Mouse (Mus musculus) MEL (cell line): ENCODE measurements around the gene Nudt9. TPM values are rescaled to one million over a fixed set of nuclear protein-coding genes. Genes with fewer than 3 reads are reported as not detected.

Experiments used
- DNase-seq: peaks from one replicate; pipeline ENCODE4 v3.0.0; 2011; ENCODE audit warnings: low read depth, low spot score
- H3K27ac ChIP-seq: 2 replicates; pipeline ENCODE4 v1.5.1; 2012; ENCODE audit warnings: low read depth, mild to moderate bottlenecking, control low read depth, low read length, moderate library complexity; ENCODE audit not compliant: control insufficient read depth
- H3K27me3 ChIP-seq, 2 experiments: fragments of 150-350 bp in 1 of 2; sonication (generic) in 1 of 2; 2 replicates each; pipeline ENCODE4 v1.6.1; 2012; ENCODE audit warnings: low read length in 2 of 2, mild to moderate bottlenecking in 2 of 2, improper control_type of control experiment in 1 of 2, moderate library complexity in 1 of 2; ENCODE audit not compliant: insufficient read depth in 2 of 2, control insufficient read depth in 1 of 2
- H3K36me3 ChIP-seq, 2 experiments: 2 replicates each; pipeline ENCODE4 v1.6.1; 2012 to 2014; ENCODE audit warnings: low read length in 2 of 2, improper control_type of control experiment in 1 of 2, inconsistent platforms in 1 of 2, mild to moderate bottlenecking in 1 of 2; ENCODE audit not compliant: insufficient read depth in 2 of 2, control insufficient read depth in 1 of 2
- H3K4me1 ChIP-seq, 2 experiments: fragments of 150-350 bp in 1 of 2; sonication (generic) in 1 of 2; 2 replicates each; pipeline ENCODE4 v1.6.1; 2012; ENCODE audit warnings: low read length in 2 of 2, improper control_type of control experiment in 1 of 2, mild to moderate bottlenecking in 1 of 2; ENCODE audit not compliant: insufficient read depth in 2 of 2, control insufficient read depth in 1 of 2
- H3K4me3 ChIP-seq, 2 experiments: fragments of 150-350 bp in 1 of 2; sonication (generic) in 1 of 2; 2 replicates each; pipeline ENCODE4 v1.5.1; 2012; ENCODE audit warnings: low read depth in 2 of 2, low read length in 2 of 2, mild to moderate bottlenecking in 2 of 2, moderate library complexity in 2 of 2, control low read depth in 1 of 2, improper control_type of control experiment in 1 of 2; ENCODE audit not compliant: control insufficient read depth in 1 of 2, insufficient read depth in 1 of 2
- H3K79me2 ChIP-seq: 2 replicates; pipeline ENCODE4 v1.6.1; 2012; ENCODE audit warnings: mild to moderate bottlenecking, low read length, moderate library complexity; ENCODE audit not compliant: control insufficient read depth, poor library complexity, insufficient read depth
- H3K9ac ChIP-seq: 2 replicates; pipeline ENCODE4 v1.6.1; 2012; ENCODE audit warnings: low read depth, mild to moderate bottlenecking, control low read depth, low read length, moderate library complexity; ENCODE audit not compliant: control insufficient read depth, poor library complexity, severe bottlenecking
- H3K9me3 ChIP-seq: fragments of 150-350 bp; sonication (generic); replicated peaks from 2 replicates; pipeline ENCODE4 v1.6.1; 2012; ENCODE audit warnings: mild to moderate bottlenecking, low read length, improper control_type of control experiment, moderate library complexity; ENCODE audit not compliant: insufficient read depth
- BHLHE40 ChIP-seq: IDR thresholded peaks from 2 replicates; pipeline ENCODE4 v1.6.1; 2012; ENCODE audit warnings: low read depth, mild to moderate bottlenecking, inconsistent platforms, low read length, improper control_type of control experiment, borderline replicate concordance
- CHD1 ChIP-seq: IDR thresholded peaks from 2 replicates; pipeline ENCODE4 v1.6.1; 2012; ENCODE audit warnings: low read depth, mild to moderate bottlenecking, inconsistent platforms, low read length, improper control_type of control experiment
- CTCF ChIP-seq, 3 experiments: IDR thresholded peaks in 2 of 3; conservative IDR thresholded peaks in 1 of 3; 2 replicates each; pipeline ENCODE4 v1.5.1; 2011 to 2012; ENCODE audit warnings: low read length in 3 of 3, low read depth in 2 of 3, mild to moderate bottlenecking in 2 of 3, improper control_type of control experiment in 1 of 3, inconsistent platforms in 1 of 3, mixed read lengths in 1 of 3, moderate library complexity in 1 of 3; ENCODE audit not compliant: control insufficient read depth in 1 of 3, insufficient read depth in 1 of 3, poor library complexity in 1 of 3, severe bottlenecking in 1 of 3
- E2F4 ChIP-seq: IDR thresholded peaks from 2 replicates; pipeline ENCODE4 v1.6.1; 2011; ENCODE audit warnings: low read depth, low read length, improper control_type of control experiment, borderline replicate concordance
- ELF1 ChIP-seq: IDR thresholded peaks from 2 replicates; pipeline ENCODE4 v1.6.1; 2014; ENCODE audit warnings: low read depth, mild to moderate bottlenecking, inconsistent platforms, low read length, improper control_type of control experiment, moderate library complexity
- ETS1 ChIP-seq: IDR thresholded peaks from 2 replicates; pipeline ENCODE4 v1.6.1; 2012; ENCODE audit warnings: low read depth, mild to moderate bottlenecking, inconsistent platforms, low read length, improper control_type of control experiment, moderate library complexity
- GATA1 ChIP-seq: IDR thresholded peaks from 2 replicates; pipeline ENCODE4 v1.6.1; 2011; ENCODE audit warnings: low read depth, low read length, improper control_type of control experiment
- JUND ChIP-seq: IDR thresholded peaks from 2 replicates; pipeline ENCODE4 v1.6.1; 2011; ENCODE audit warnings: low read depth, mild to moderate bottlenecking, improper control_type of control experiment, low read length
- KAT2A ChIP-seq: conservative IDR thresholded peaks from 2 replicates; pipeline ENCODE4 v1.6.1; 2012; ENCODE audit warnings: low read depth, low read length, improper control_type of control experiment, inconsistent platforms
- MAFK ChIP-seq: IDR thresholded peaks from 2 replicates; pipeline ENCODE4 v1.6.1; 2011; ENCODE audit warnings: low read depth, mild to moderate bottlenecking, low read length, improper control_type of control experiment, borderline replicate concordance
- MAX ChIP-seq: IDR thresholded peaks from 2 replicates; pipeline ENCODE4 v1.6.1; 2011; ENCODE audit warnings: low read length, improper control_type of control experiment
- MEF2A ChIP-seq: IDR thresholded peaks from 2 replicates; pipeline ENCODE4 v1.6.1; 2014; ENCODE audit warnings: low read depth, mild to moderate bottlenecking, inconsistent platforms, low read length, improper control_type of control experiment; ENCODE audit not compliant: poor library complexity, insufficient replicate concordance, severe bottlenecking; ENCODE audit errors: extremely low read depth
- MYC ChIP-seq: IDR thresholded peaks from 2 replicates; pipeline ENCODE4 v1.6.1; 2011; ENCODE audit warnings: low read depth, mild to moderate bottlenecking, low read length, improper control_type of control experiment, moderate library complexity
- NELFE ChIP-seq: IDR thresholded peaks from 2 replicates; pipeline ENCODE4 v1.6.1; 2011; ENCODE audit warnings: low read depth, low read length, improper control_type of control experiment
- POLR2AphosphoS5 ChIP-seq: IDR thresholded peaks from 2 replicates; pipeline ENCODE4 v1.6.1; 2012; ENCODE audit warnings: low read depth, borderline replicate concordance, mild to moderate bottlenecking, inconsistent platforms, low read length, moderate library complexity, mixed read lengths
- RAD21 ChIP-seq: IDR thresholded peaks from 2 replicates; pipeline ENCODE4 v1.6.1; 2011; ENCODE audit warnings: mild to moderate bottlenecking, low read depth, low read length, improper control_type of control experiment
- SMC3 ChIP-seq: IDR thresholded peaks from 2 replicates; pipeline ENCODE4 v1.6.1; 2011; ENCODE audit warnings: low read depth, low read length, improper control_type of control experiment
- TAL1 ChIP-seq: IDR thresholded peaks from 2 replicates; pipeline ENCODE4 v1.6.1; 2012; ENCODE audit warnings: mild to moderate bottlenecking, inconsistent platforms, low read length, moderate library complexity, mixed read lengths
- TBP ChIP-seq: IDR thresholded peaks from 2 replicates; pipeline ENCODE4 v1.8.0; 2011; ENCODE audit warnings: low read depth, low read length, improper control_type of control experiment
- USF2 ChIP-seq, 2 experiments: IDR thresholded peaks; 2 replicates each; pipeline ENCODE4 v1.6.1; 2011 to 2012; ENCODE audit warnings: improper control_type of control experiment in 2 of 2, low read length in 2 of 2, borderline replicate concordance in 1 of 2, inconsistent platforms in 1 of 2, low read depth in 1 of 2, mild to moderate bottlenecking in 1 of 2; ENCODE audit not compliant: insufficient read depth in 1 of 2
- ZC3H11A ChIP-seq: IDR thresholded peaks from 2 replicates; pipeline ENCODE4 v1.6.1; 2012; ENCODE audit warnings: low read depth, mild to moderate bottlenecking, inconsistent platforms, low read length, improper control_type of control experiment
- ZKSCAN1 ChIP-seq: IDR thresholded peaks from 2 replicates; pipeline ENCODE4 v1.6.1; 2012; ENCODE audit warnings: low read depth, mild to moderate bottlenecking, inconsistent platforms, low read length, improper control_type of control experiment, moderate library complexity
- polyA plus RNA-seq, 2 experiments: library from polyadenylated mRNA; stranded (reverse) in 1 of 2; unstranded in 1 of 2; fragments of >175 nt in 1 of 2; fragments of >200 nt in 1 of 2; gene quantifications; 2 replicates each; pipeline versions ENCODE4 v1.2.1 to v1.2.4; 2012; ENCODE audit warnings: low replicate concordance in 2 of 2, low read depth in 1 of 2; ENCODE audit not compliant: insufficient read length in 2 of 2, insufficient read depth in 1 of 2, missing spikeins in 1 of 2
- total RNA-seq: library from RNA; depleted of rRNA; stranded (reverse); fragments of 300-350 nt; gene quantifications from 2 replicates; pipeline ENCODE4 v1.2.3, GENCODE M21; 2012

Gene Nudt9
- total and polyA plus RNA-seq, 3 experiments = 102 to 125 TPM; not detected in 1

DNA sequence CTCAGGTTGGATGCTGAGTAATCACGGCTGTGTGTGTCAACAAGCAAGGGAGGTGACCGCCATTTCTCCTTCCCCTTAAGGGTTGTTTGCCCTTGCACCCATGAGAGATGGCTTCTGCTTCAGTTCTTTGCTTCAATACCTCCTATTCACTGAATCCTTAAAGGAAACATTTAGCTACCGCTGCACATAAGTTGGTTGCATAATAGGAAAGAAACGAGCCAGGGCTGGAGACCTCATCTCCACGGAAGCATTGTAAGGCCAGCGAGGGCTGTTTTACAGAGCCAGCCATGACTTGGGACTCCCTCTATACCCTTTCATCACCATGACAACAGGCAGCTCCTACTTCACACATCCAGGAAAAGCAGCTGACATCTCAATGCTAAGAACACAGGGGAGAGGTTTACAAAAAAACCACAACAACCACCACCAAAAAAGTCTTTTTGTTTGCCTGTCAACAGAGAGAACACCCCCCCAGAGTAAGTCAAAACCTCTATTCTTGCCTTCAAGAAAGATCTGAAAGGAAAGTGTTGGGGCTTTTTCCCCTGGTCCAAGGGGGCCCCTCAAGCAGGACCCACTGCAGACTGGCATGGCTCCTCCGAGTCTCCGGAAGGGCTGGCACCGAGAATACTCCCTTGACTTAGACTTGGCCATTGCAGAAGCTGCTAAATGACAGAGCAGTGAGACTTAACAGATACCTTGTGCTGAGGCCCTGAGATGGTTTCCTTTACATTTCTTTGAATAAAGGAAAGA is 64.2 kb downstream of the Nudt9 start:
- Histone ChIP-seq H3K9ac (no peak overlapping the region), H3K36me3 (no peaks in the 10 kb centered on the region), H3K79me2 (no peaks in the 10 kb centered on the region), H3K27ac (no peak overlapping the region), H3K4me1 (no peaks in the 10 kb centered on the region), H3K27me3 (peaks cover 0 to 2% of the 10 kb centered on the region in 2 experiments; a peak in 1 of 4 replicates), H3K9me3 (no peaks in the 10 kb centered on the region), H3K4me3 (no peak overlapping the region)
- TF ChIP-seq BHLHE40 = no peak
- TF ChIP-seq TAL1 = no peak
- TF ChIP-seq MEF2A = no peak
- no peak for TF ChIP-seq MAFK
- TF ChIP-seq E2F4 = no peak
- no peak for TF ChIP-seq ZC3H11A
- no peak for TF ChIP-seq TBP
- no peak for TF ChIP-seq MAX
- no peak for TF ChIP-seq CHD1
- no peak for TF ChIP-seq ELF1
- TF ChIP-seq KAT2A = no peak
- TF ChIP-seq ZKSCAN1 = no peak
- TF ChIP-seq USF2 (IDR thresholded peaks at IDR 0.05; ENCODE audit: borderline replicate concordance in 1 of 2, insufficient read depth in 1 of 2, low read depth in 1 of 2, low read length in 2 of 2) = no peak
- no peak for TF ChIP-seq CTCF (IDR thresholded peaks at IDR 0.05 in 2 of 3, conservative IDR thresholded peaks at IDR 0.05 in 1 of 3; ENCODE audit: control insufficient read depth in 1 of 3, insufficient read depth in 1 of 3, low read depth in 2 of 3, low read length in 3 of 3, poor library complexity in 1 of 3, severe bottlenecking in 1 of 3)
- TF ChIP-seq GATA1 = no peak
- no peak for TF ChIP-seq ETS1
- no peak for TF ChIP-seq NELFE
- no peak for TF ChIP-seq JUND
- no peak for TF ChIP-seq SMC3
- DNase-seq = no peak

DNA sequence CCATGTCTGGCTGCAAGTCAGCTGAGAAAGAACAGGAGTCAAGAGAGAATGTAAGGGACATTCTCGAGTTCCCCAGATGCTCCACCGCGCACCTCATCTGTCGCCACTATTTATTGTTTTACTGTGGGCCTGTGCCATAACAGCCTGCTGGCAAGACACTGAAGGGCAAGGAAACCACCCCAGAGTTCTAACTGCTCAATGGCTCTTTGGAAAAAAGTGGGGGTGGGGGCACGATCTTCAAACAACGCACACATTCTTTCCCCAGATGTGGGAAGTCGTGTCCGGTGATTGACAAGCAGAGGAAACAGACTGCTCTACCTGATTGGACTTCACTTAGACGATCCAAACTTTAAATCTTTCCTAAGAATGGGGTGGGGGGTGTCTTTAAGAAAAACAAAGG is 65.9 kb downstream of the Nudt9 start:
- H3K4me3 ChIP-seq = no peak overlapping the region
- no peak for DNase-seq
- H3K27ac ChIP-seq = no peak overlapping the region
- no peaks in the 10 kb centered on the region for H3K79me2 ChIP-seq
- TF ChIP-seq JUND = no peak
- no peak for TF ChIP-seq GATA1
- TF ChIP-seq RAD21 = no peak
- no peak for TF ChIP-seq MYC
- no peak for TF ChIP-seq POLR2AphosphoS5
- TF ChIP-seq E2F4 = no peak
- no peak for TF ChIP-seq SMC3
- no peak for TF ChIP-seq BHLHE40
- TF ChIP-seq, all 39 proteins: peak for 0
- H3K36me3 ChIP-seq = no peaks in the 10 kb centered on the region
- H3K4me1 ChIP-seq = no peaks in the 10 kb centered on the region
- no peaks in the 10 kb centered on the region; a peak in 1 of 4 replicates for H3K27me3 ChIP-seq
- no peaks in the 10 kb centered on the region for H3K9me3 ChIP-seq
- H3K9ac ChIP-seq = no peak overlapping the region
